Mouse (Mus musculus): ENCODE data around the gene Tmem210.
A peak's percentile ranks its signal among the peaks of the same experiment; 100 is the strongest.
"Not testable (repeated sequence)": the region's sequence is repeated elsewhere in the genome, so short reads cannot be mapped to it uniquely, and the experiment has no call there.

The Tmem210 gene

DNA sequence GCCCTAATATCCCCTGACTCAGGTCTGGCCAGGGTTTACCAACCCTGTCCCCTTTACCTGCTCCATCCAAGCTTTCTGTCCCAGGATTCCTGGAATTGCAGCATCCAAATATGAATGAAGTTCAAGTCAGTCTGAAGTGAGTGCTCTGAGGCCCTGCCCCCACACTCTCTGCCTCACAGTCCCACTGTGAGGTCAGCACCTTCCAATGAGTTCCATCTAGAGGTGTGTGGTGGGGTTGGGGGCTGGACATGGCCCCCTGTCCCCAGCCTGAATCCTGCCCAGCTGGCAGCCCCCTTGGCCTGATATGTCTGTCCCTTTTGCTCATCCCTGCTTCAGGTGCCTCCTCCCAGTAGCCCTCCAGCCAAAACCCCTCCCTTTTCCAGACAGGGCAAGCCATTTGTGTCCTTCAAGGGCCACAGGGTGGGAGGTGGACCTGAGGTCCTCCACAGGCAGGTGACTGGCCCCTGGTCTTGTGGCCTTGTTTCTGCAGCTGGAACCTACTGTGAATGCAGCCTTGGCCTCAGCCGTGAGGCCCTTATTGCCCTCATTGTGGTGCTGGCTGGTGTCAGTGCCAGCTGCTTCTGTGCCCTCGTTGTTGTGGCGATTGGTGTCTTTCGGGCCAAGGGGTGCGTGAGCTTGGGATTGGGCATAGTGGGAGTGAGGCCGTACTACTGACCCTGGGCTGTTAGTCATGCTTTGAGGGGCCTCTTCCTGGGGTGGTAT, at the start of gene Tmem210:
TSS of gene Tmem210 (plus strand) at position 219 of the 723 bp plus-strand sequence.
- DNase-seq: no peak

DNA sequence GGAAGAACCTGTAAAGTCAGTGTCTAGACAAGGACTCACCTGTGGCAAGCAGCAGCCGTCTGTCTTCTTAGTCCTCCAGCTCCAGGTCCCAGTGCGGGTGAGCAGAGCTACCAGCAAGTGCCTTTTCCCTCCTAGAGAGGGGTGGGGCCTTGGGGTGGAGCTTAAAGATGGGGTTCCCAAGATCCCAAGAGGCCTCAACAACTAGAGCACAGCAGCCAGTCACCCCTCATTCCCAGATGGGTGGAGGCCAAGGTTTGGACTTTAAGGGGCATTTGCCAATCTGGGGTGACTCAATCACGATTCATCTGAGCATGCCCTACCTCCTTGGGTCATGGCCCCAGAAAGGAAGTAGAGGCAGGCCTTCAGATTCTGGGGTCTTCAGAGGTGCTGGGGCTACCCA, 48.2 kb upstream of the Tmem210 start:
- DNase-seq: no peak

DNA sequence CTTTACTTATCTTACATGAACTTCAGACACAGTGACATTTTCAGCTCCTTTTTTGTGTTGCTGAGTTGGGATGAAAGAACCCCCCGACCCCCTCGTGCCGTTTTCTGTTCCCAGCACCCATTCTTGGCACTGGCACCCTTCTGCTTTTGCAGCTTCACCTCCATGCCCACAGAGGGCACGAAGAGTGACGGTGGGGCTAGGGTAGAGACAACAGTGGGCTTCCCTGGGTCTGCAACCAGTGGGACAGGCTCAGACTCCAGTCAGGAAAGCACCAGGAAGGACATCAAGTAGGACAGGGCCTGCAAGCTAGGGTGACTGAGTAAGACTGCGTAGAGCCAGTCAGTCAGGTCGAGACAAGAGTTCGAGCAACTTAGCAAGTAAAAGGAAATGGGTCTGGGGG, 47.6 kb upstream of the Tmem210 start:
- no peak for DNase-seq

DNA sequence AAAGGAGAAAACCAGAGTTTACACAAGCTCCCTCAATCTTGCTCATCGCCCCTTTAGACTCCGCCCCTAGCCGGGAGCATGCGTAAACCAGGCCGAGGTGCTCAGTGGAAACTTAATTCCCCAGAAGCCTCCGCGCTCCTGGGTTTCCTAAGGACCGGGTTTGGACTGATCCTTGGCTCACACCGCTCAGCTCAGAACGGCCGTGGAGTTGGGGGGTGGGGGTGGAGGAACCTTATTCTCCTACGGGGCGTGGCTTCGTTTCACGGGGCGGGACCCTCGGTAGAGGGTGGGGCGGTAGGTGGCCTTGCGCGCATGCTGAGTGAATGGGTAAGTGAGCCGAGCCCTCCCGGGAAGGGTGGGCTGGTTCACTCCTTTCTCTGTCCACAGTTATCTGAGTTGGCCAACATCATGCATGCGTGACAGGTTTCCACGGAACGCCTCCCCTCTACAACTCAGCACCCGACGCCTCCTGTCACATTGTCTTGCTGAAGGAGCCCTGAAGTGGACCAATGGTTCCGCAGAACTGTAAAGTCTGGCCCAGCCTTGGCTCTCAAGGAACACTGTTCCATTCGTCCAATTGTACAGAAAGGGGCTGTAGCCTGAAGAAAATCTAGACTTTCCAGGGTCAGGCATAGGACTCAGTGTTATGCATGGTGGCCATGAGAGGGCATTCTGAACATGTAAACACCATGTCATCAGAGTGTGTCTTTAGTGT, 47.1 kb upstream of the Tmem210 start:
- peak; percentile 91 for DNase-seq

DNA sequence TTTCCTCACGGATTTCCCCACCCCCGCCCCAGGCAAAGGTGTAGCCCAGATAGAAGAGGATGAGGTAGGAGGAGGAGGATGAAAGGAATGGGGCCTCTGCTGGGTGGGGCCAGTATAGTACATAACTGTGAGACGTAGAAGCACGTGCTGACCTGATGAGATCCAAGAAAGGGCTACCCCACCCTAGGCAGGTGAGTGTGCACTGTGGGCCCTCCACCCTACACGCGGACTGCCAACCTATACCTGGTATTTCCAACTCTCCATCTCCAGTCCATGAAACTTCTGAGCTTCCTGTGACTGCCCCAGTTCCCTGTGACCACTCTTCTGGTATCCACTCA, 46.5 kb upstream of the Tmem210 start:
- no peak for DNase-seq

DNA sequence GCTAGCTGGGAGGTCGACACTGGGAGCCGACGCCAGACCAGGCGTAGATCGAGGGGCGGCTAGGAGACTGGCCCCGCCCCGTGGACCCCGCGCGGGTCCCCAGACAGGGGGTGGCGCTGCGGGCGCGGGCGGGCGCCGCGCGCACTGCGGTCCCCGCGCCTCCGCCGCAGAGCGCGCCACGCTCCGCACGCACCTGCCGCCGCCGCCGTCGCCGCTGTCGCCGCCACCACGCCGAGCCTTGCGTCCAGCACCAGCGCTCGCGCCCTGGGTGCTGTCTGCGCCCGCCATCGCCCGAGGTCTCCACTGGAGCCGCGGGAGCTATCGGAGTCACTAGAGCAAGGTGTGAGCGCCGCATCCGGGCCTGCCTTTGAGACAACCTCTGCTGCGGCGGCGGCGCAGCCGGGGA, 45.8 kb upstream of the Tmem210 start, which contains the start of the genes Rnf208 and Cysrt1:
TSS of gene Rnf208 (plus strand) at position 155 of the 406 bp plus-strand sequence.
TSS of gene Cysrt1 (minus strand) at position 352 of the 406 bp plus-strand sequence.
- DNase-seq: peak in 1 of 2 experiments; percentile 50

DNA sequence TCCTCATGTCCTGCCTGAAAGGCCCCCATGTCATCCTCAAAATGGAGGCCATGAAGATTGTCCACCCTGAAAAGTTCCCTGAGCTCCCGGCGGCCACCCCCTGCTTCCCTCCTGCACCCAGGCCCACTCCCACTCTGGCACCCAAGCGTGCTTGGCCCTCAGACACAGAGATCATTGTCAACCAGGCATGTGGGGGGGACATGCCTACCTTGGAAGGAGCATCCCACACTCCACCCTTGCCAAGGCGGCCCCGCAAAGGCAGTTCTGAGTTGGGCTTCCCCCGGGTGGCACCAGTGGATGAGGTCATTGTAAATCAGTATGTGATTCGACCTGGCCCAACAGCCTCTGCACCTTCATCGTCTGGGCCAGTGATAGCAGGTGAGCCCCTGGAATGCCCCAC, 44.6 kb upstream of the Tmem210 start:
- no peak for DNase-seq

DNA sequence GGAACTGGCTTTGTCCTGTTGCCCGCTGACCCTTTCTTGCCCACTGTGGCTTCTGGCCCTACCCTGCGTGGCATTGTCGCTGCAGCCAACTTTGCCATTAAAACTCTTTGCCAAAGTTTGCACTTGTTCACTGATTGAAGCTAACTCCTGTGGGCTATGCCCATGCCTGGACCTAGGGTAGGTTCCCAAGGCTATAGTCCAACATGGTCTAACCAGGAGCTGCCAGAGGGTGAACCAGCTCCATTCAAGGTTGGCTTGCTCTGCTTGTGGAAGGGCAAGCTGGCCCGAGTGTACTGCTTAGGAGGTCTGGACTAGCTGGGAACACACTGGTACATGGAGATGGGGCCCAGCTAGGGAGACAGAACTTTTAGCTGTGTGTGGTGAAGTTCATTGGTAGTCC, 43.8 kb upstream of the Tmem210 start:
- DNase-seq: peak; percentile 44 to 48

DNA sequence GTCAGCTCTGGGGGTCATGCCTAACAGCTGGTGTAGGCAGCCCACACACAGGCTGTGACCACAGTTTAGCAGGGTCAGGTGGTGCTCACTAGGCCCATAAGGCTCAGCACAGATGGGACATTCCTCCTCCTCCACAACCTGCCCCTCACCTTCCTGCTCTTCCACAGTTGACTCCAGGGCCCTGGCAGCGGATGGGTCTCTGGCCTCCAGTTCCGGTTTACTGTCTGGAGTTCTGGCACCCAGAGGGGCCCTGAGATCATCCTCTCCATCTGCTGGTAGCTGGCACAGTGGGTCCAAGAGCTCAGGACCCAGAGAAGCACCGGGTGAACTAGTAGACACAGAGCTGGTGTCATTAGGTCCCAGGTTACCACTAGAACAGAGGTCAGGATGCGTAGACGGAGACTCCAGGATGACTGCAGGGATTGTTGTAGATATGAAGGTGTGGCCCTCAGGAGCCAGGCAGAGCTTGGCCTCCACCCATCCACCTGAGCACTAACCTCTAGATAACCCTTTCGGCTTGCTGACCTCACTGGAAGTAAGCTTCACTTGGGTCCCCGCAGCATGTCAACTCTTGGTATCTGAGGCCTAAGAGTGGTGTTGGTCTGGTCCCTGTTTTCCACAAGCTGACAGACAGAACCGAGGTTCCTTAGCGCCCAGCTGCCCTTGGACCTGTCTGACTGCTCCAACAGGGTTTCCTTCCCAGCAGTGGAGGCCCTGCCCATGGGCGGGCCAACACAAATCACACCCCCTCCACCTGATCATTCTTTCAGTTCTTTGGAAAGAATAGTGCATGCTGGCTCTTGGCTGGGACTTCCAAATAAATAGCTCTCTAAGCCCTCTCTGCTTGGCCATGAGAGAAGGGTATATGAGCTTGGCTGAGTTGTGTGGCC, 41.5 kb upstream of the Tmem210 start, which contains the start of gene AL732309.1:
TSS of gene AL732309.1 (minus strand) at position 681 of the 890 bp plus-strand sequence.
- DNase-seq: peak; percentile 56 to 65

DNA sequence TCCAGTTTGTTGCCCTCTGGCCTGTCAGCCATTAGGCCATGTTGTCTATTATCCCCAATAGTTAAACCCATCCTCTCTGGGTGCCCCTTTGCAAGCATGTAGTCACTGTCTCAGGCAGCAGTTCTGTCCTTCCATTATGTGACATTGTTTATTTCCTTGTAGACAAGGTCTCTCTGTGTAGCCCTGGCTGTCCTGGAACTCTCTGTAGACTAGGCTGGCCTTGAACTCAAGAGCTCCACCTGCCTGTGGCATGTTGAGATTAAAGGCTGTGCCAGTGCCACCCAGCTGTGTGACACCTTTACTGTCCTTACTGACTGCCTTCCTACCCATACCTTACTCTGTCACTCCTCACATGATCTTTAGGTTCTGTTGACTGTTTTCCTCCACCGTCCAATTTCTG, 35.6 kb upstream of the Tmem210 start:
- peak; percentile 48 to 74 for DNase-seq

DNA sequence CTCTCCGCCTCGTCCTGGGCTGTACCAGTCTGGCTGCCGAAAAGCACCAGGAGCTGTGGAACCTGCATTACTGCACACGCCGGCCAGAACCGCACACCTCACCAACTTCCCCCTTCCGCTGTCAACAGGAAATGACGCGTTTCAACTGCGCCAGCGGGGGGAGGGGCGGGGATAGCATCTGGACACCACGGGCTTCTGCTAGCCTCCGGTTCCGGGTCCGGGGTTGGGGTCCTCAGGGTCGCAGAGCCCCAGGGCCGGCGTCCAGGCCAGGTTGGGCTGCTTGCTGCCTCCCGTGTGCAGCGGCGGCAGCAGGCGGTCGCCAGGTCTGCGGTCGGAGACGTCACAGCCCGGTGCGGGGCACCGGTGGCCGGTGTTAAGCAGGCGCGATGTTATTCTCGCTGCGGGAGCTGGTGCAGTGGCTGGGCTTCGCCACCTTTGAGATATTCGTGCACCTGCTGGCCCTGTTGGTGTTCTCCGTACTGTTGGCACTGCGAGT, 32.6 kb upstream of the Tmem210 start, which contains the start of gene Tmem203:
TSS of gene Tmem203 (plus strand) at position 156 of the 496 bp plus-strand sequence.
- DNase-seq: peak; percentile 91 to 95

DNA sequence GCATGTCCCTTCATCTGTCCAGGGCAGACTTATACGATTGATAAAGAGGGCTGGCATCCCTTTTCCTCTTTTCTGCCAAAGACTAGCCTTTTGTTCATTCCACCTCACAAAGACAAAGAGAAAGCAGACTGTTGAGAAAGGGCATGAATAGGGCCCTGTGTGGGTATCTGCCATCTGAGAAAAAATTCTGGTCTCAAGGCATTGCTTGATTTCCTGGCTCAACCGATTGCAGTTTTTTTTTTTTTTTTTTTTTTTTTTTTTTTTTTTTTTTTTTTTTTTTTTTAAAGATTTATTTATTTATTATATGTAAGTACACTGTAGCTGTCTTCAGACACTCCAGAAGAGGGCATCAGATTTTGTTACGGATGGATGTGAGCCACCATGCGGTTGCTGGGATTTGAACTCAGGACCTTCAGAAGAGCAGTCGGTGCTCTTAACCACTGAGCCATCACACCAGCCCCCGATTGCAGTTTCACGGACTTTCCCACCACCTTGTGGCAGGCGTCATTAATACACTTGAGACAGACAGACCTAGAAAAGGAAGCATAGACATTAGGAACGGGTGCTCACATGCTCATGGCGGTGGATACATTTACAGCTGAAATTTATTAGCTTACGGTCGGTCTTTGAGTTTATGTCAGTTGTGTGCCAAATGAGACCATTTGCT, 31.4 kb upstream of the Tmem210 start:
- peak; percentile 64 to 82 for DNase-seq

DNA sequence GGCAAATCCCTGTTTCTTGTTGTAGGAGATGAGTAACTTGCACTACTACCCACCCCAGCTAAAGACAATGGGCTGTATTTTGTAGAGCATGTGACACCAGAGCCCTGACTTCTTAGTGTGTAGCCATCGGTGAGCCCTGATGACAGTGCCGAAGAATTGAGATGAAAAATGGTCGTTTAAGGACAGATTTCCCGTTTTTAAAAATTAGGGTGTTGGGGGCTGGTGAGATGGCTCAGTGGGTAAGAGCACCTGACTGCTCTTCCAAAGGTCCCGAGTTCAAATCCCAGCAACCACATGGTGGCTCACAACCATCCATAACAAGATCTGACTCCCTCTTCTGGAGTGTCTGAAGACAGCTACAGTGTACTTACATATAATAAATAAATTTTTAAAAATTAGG, 30.7 kb upstream of the Tmem210 start:
- DNase-seq: not testable (repeated sequence)

DNA sequence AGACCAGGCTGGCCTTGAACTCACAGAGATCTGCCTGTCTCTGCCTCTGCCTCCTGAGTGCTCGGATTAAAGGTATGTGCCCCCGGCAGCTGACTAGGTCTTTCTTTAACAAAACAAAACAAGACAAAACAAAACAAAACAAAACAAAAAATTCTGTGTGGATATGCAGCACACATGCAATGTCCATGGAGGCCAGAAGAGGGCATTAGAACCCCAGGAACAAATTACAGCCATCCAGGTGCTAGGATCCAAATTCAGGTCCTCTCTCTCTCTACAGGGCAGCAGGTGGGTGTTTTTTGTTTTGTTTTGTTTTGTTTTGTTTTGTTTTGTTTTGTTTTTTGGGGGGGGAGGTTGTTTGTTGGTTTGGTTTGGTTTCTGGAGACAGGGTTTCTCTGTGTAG, 29.1 kb upstream of the Tmem210 start:
- peak in 1 of 2 experiments; percentile 56 for DNase-seq

DNA sequence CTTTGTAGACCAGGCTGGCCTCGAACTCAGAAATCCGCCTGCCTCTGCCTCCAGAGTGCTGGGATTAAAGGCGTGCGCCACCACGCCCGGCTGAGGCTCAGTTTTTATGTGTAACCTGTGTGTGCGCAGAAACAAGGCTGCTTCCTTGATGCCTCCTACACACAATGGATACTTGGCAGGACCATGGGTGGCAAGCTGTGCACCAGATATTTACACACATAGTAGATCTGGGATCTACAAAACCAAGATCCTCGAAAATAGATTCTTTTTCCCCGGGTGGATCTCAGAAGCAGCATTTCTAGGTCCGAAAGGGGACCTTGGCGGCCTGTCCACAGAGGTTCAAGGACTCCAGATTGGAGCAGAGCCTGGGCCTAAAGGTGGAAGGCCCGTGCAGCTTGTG, 26.1 kb upstream of the Tmem210 start:
- no peak for DNase-seq

DNA sequence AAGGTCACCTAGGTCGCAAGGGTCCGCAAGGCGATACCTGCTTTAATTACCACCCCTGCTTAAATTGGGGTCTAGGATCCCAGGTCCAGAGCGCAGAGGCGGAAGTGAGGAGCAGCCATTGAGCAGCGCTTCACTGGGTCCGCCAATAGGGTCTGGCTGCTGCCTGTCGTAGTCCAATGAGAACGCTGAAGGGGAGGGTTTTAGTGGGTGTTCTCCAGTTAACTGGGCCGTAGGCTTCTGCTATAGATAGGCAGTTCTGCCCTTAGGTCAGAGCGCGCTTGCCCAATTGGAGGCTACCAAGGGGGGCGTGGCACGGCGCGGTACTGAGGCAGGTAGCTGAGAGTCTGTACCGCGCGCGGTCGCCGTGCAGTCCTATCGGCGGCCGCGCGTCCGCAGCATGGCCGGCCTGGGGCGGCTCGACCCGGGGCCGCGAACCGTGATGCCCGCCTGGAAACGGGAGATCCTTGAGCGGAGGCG, 25.6 kb upstream of the Tmem210 start, which contains the start of gene Tprn:
TSS of gene Tprn (plus strand) at position 328 of the 477 bp plus-strand sequence.
- peak; percentile 97 to 99 for DNase-seq

DNA sequence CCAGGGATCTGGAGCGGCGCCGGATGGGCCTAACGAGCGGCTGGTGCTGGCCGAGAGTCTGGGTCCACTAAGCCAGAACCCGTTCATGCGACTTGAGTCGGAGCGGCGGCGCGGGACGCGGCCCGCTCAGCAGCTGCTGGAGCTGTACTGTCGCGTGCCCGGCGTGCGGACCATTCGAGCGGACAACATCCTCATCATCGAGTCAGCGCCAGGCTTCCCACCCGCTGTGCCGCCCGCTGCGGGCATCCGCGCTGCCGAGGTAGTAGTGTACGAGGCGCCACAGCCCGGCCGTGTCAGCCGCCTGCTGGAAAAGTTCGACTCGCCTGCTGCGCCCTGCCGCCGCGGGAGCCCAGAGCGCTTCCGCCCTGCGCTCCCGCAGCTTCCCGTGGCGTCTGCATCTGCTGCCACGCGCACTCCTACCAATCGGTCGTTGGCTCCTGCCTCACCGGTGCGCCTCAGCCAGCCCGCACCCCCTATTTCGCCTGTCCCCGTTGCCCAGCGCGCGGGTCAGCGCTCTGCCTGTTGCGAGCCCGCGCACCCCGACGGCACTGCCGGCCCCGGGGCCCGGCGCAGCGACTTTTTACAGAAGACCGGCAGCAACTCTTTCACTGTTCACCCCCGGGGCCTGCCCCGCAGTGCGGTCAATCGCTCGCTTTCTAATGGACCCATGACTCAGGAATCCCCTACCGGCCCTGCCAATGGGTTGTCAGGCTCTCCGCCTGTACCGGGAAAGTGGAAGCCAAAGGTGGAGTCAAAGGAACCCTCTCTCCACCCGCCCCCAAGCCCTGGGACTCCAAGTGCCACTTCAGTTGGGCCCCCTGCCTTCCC, 24.9 kb upstream of the Tmem210 start:
- DNase-seq: peak in 1 of 2 experiments; percentile 59

DNA sequence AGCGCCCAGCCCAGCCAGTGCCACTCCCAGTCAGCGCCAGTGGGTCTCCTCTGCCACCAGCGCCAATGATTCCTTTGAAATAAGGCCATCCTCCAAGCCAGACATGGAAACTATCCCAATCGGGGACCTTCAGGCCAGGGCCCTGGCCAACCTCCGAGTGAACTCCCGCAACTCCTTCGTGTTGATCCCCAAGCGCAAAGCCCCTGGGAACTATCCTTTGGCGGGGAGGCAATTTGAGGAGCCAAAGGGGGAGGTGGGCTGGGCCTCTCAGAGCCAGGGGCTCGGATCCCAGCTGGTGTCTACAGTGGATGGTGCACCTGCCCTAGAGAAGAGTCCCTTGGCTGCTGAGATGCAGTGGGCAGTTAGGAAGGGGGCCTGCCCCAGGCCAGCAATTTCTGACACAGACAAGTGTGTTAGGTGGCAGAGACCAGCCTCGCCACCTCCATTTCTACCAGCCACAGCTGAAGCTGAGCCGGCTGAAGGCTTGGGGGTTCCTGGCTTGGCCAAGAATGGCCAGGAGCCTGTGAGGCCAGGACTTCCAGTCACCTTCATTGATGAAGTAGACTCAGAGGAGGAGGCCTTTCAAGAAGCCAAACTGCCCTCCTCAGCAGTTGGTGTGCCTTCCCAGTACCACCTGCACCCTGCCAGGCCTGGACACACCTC, 24.2 kb upstream of the Tmem210 start:
- DNase-seq: peak in 1 of 2 experiments; percentile 30

DNA sequence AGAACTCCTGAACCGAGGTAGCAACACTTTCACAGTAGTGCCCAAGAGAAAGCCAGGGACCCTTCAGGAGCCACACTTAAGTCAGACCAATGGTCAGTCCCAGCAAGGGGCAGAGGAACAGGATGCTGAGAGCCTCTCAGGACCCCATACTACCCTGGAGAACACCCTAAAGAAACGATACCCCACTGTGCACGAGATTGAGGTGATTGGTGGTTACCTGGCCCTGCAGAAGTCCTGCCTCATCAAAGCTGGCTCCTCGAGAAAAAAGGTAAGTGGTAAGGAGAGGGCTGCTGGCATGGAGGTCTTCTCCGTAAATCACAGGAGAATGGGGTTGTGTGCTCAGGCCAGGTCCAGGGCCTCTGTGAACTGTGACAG, 23.7 kb upstream of the Tmem210 start:
- no peak for DNase-seq

DNA sequence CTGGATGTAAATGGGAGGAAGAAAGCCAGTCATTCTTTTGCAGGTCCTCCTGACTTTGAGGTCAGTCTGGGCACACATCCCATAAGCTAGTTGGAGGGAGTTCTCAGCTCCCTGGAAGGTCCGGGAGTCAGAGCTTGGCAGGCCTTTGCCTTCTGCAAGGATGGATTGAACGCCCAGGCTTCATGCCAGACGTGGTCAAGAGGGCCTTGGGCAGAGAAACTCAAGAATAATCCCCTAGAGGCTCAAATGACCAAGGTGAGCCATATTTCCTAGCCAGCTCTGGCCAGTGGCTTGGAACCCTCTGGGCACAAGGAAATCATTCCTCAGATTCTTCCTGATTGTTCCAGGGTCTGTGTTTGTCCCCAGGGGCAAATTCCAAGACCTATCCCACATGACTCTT, 23.1 kb upstream of the Tmem210 start:
- DNase-seq: peak; percentile 89 to 90

Data from kidney, postnatal 36 days (tissue).